Mouse (Mus musculus) stomach, embryonic 14.5 days (tissue): ENCODE measurements around the gene C330021F23Rik. TPM values are rescaled to one million over a fixed set of nuclear protein-coding genes. Genes with fewer than 3 reads are reported as not detected.
A peak's percentile ranks its signal among the peaks of the same experiment; 100 is the strongest.
"Not testable (repeated sequence)": the region's sequence is repeated elsewhere in the genome, so short reads cannot be mapped to it uniquely, and the experiment has no call there.

Source experiments
- ATAC-seq: fragments of 200-750 bp; cut with Nextera tagmentation; 2 replicates; pipeline ENCODE4 v1.8.0; 2017; ENCODE audit warnings: low read depth, moderate TSS enrichment; ENCODE audit not compliant: insufficient number of reproducible peaks, insufficient read depth, low FRiP score
- H3K27ac ChIP-seq: fragments of 300-500 bp; sonication (generic); 2 replicates; pipeline ENCODE4 v1.5.1; 2014; ENCODE audit warnings: mild to moderate bottlenecking, low read length, moderate library complexity, mixed read lengths
- H3K27me3 ChIP-seq: fragments of 300-500 bp; sonication (generic); 2 replicates; pipeline ENCODE4 v1.6.1; 2014; ENCODE audit warnings: low read length, control low read depth, mixed read lengths; ENCODE audit not compliant: control insufficient read depth, insufficient read depth
- H3K36me3 ChIP-seq: fragments of 300-500 bp; sonication (generic); 2 replicates; pipeline ENCODE4 v1.6.1; 2014; ENCODE audit warnings: mild to moderate bottlenecking, control low read depth, low read length, moderate library complexity, mixed read lengths; ENCODE audit not compliant: control insufficient read depth, insufficient read depth
- H3K4me1 ChIP-seq: fragments of 300-500 bp; sonication (generic); 2 replicates; pipeline ENCODE4 v1.6.1; 2014; ENCODE audit warnings: low read length, control low read depth, mixed read lengths; ENCODE audit not compliant: control insufficient read depth, insufficient read depth
- H3K4me2 ChIP-seq: fragments of 300-500 bp; sonication (generic); replicated peaks from 2 replicates; pipeline ENCODE4 v1.6.1; 2014; ENCODE audit warnings: low read depth, low read length, control low read depth
- H3K4me3 ChIP-seq: fragments of 300-500 bp; sonication (generic); 2 replicates; pipeline ENCODE4 v1.5.1; 2014; ENCODE audit warnings: low read depth, low read length, control low read depth
- H3K9ac ChIP-seq: fragments of 300-500 bp; sonication (generic); replicated peaks from 2 replicates; pipeline ENCODE4 v1.6.1; 2014; ENCODE audit warnings: low read depth, mild to moderate bottlenecking, control low read depth, low read length, moderate library complexity, mixed read lengths
- H3K9me3 ChIP-seq: fragments of 300-500 bp; sonication (generic); 2 replicates; pipeline ENCODE4 v1.6.1; 2016; ENCODE audit warnings: low read depth, low read length, control low read depth; ENCODE audit not compliant: control insufficient read depth
- WGBS: fragments of 180-500 bp; shearing (Covaris S2); extraction: QIAGEN DNeasy Blood & Tissue Kit; methylation state at CpG from one replicate; pipeline ENCODE4 v1.1.7; 2014; 5-methylcytosine and 5-hydroxymethylcytosine counted together
- polyA plus RNA-seq: library from polyadenylated mRNA; unstranded; fragments of >200 nt; fragmentation: Nextera tagmentation; extraction: Ambion mirVana; gene quantifications from 2 replicates; pipeline ENCODE4 v1.2.1, GENCODE M21; 2014

The C330021F23Rik gene
- polyA plus RNA-seq, 1 experiment from 2014 or later, result 1.2 TPM

DNA sequence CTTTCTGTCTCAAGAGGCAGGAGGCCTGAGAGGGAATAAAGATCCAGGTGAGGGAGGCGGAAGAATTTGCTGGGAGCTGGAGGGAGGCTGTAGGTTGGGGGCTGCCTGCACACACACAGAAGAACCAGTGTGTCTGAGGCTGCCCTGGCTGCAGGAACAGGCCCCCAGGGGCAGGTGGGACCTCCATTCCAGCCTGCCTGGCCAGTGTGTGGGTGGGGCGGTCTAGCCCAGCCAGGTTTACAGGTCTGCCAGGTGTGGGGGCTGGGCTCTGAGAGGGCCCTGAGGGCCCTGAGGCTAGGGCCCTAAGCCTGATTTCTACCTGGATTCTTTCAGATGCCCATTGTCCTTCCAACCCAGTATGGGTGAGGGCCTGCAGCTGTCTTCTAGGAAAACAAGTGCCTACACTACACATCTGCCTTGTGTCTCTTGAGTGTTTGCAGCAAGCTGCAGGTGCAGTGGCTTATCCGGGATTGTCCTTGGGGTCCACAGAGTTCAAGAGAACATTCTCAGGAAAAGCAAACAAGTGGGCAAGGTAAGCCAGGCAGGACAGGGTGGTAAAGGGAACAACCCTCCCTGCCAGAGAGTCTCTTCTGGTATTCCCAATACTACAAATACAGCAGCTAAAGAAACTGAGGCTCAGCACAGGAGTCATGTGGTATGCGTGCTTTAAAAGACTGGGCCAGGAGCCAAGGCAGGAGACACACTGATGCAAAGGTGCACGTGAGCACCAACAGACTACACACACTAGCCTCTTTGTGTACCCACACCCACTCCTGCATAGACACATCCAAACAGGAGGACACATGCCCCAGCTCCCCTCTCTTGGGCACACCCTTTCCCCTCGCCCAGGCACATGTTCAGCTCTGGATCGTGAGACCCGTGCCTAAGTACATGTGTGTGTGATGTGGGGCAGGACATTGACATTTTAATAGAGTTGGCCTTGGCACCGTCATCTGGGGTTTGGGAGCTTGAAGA, 11.9 kb downstream of the C330021F23Rik start:
- no peaks in the 10 kb centered on the region for H3K4me1 ChIP-seq
- peak; percentile 73 for ATAC-seq
- H3K4me2 ChIP-seq, result no peak overlapping the region
- no peaks in the 10 kb centered on the region for H3K36me3 ChIP-seq
- no peak overlapping the region for H3K9ac ChIP-seq
- 71% methylated on average over 9 of the region's 9 CpGs for WGBS
- no peaks in the 10 kb centered on the region for H3K27me3 ChIP-seq
- peak overlapping the region; percentile 52; the same call in 1 of the 2 replicates for H3K27ac ChIP-seq
- H3K9me3 ChIP-seq, result no peaks in the 10 kb centered on the region
- H3K4me3 ChIP-seq, result no peak overlapping the region

DNA sequence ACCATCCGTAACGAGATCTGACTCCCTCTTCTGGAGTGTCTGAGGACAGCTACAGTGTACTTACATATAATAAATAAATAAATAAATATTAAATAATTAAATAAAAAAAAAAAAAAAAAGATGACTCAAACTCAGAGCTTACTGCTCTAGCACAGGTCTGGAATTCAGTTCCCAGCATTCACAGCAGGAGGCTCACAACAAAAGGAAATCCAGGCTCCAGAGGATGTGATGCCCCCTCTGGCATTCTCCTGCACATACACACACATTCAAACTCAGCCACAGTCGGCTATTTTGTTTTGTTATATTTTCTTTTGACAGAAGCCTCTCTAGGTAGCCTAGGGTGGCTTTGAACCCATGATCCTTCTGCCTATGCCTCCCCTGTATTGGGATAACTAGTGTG, 14.2 kb downstream of the C330021F23Rik start:
- H3K36me3 ChIP-seq, H3K9ac ChIP-seq, H3K4me2 ChIP-seq, H3K27me3 ChIP-seq, H3K4me3 ChIP-seq, H3K9me3 ChIP-seq, H3K4me1 ChIP-seq, H3K27ac ChIP-seq, ATAC-seq: not testable (repeated sequence)
- WGBS, result 84% methylated on average over 1 of the region's 3 CpGs

DNA sequence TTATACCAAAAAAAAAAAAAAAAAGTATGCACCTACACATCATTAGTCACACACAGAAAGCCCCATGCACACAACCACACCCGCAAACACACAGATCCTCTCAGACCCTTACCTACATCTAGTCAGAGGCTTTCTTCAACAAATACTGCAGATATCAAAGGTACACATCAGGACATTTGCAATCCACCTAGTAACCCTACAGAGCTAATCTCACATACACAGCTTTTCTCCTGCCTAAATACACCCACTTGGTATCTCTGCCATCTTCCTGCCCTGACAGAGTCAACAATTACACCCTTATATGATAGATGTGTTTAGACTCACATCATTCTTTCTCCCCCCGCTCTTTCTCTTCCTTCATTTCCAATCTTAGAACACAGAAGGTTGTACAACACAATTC, 18.7 kb downstream of the C330021F23Rik start:
- Histone ChIP-seq H3K27me3 (peaks cover 5% of the 10 kb centered on the region), H3K9ac (no peak overlapping the region), H3K36me3 (no peaks in the 10 kb centered on the region), H3K4me1 (no peaks in the 10 kb centered on the region), H3K4me3 (no peak overlapping the region), H3K4me2 (no peak overlapping the region), H3K9me3 (no peaks in the 10 kb centered on the region), H3K27ac (no peak overlapping the region)
- ATAC-seq, result no peak
- WGBS, result 69% methylated on average over 2 of the region's 2 CpGs

DNA sequence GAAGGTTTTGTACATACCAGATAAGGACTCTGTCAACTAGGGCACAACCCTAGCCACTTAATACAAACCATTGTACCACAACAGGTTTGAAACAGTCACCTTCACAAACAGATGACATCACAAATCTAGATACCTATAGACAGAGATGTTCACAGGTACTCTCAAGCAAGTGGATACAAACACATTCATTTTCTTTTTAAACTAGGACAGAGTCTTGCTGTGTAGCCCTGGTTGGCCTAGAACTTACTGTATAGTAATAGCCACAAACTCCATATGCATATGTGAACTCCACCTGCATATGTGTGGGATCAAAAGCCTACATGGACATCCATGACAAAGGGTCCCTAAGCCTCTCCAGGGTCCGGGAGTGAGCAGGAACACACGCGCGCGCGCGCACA, 19.2 kb downstream of the C330021F23Rik start, which contains the start of gene Camsap3:
Camsap3 (plus strand) TSS at position 301 of the 398 bp plus-strand sequence.
- ATAC-seq, result no peak
- Histone ChIP-seq H3K9me3 (no peaks in the 10 kb centered on the region), H3K4me3 (peak within 1 kb of the TSS; percentile 75), H3K36me3 (no peaks in the 10 kb centered on the region), H3K27ac (peak within 1 kb of the TSS; percentile 80), H3K9ac (peak within 1 kb of the TSS; percentile 65), H3K27me3 (peaks cover 5% of the 10 kb centered on the region), H3K4me2 (peak within 1 kb of the TSS; percentile 84), H3K4me1 (no peaks in the 10 kb centered on the region)
- 2% methylated on average over 6 of the region's 7 CpGs for WGBS

GRCm38 (mm10) chr8:3587391-3588257, 19.8 kb downstream of the C330021F23Rik start:
- H3K4me2 ChIP-seq, result peak overlapping the region; percentile 84
- no peaks in the 10 kb centered on the region for H3K9me3 ChIP-seq
- H3K36me3 ChIP-seq, result no peaks in the 10 kb centered on the region
- under 1% methylated on average over 75 of the region's 77 CpGs for WGBS
- H3K4me3 ChIP-seq, result peak overlapping the region; percentile 75
- peaks cover 5% of the 10 kb centered on the region for H3K27me3 ChIP-seq
- H3K4me1 ChIP-seq, result no peaks in the 10 kb centered on the region
- peak overlapping the region; percentile 80 for H3K27ac ChIP-seq
- peak overlapping the region; percentile 65 for H3K9ac ChIP-seq
- peak; percentile 82 for ATAC-seq

DNA sequence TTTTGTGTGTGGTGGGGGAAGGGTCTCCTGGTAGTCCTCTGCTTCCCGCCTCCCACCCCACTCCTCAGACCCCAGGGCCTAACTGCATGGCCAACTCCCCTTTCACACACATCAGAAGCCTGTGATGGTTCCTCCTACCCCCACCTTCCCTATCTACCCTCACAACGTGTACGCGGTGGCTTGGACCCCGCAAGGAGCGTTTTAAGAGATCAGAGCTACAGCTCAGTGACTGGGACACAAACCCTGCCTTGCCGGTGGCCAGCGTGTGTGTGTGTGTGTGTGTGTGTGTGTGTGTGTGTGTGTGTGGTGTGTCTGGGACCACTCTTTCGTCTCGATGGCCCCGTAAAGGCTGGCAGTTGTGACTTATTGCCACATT, 20.5 kb downstream of the C330021F23Rik start:
- ATAC-seq, result peak; percentile 51
- H3K9ac ChIP-seq, result peak overlapping the region; percentile 65
- 5% methylated on average over 11 of the region's 11 CpGs for WGBS

GRCm38 (mm10) chr8:3593470-3593869, 25.7 kb downstream of the C330021F23Rik start:
- H3K27ac ChIP-seq, result no peak overlapping the region
- H3K9ac ChIP-seq, result no peak overlapping the region
- no peaks in the 10 kb centered on the region for H3K27me3 ChIP-seq
- H3K9me3 ChIP-seq, result no peaks in the 10 kb centered on the region
- no peak overlapping the region for H3K4me3 ChIP-seq
- ATAC-seq, result no peak
- 52% methylated on average over 3 of the region's 3 CpGs for WGBS
- no peaks in the 10 kb centered on the region for H3K4me1 ChIP-seq
- H3K36me3 ChIP-seq, result peaks cover under 1% of the 10 kb centered on the region; the same call in 1 of the 2 replicates
- H3K4me2 ChIP-seq, result no peak overlapping the region

More for the DNA sequence above, 20.5 kb downstream of the C330021F23Rik start:
- Histone ChIP-seq H3K4me3 (peak overlapping the region; percentile 75), H3K27ac (peak overlapping the region; percentile 80; the same call in 1 of the 2 replicates), H3K4me1 (no peaks in the 10 kb centered on the region), H3K36me3 (no peaks in the 10 kb centered on the region), H3K4me2 (peak overlapping the region; percentile 84), H3K9me3 (no peaks in the 10 kb centered on the region), H3K27me3 (peaks cover 5% of the 10 kb centered on the region)

DNA sequence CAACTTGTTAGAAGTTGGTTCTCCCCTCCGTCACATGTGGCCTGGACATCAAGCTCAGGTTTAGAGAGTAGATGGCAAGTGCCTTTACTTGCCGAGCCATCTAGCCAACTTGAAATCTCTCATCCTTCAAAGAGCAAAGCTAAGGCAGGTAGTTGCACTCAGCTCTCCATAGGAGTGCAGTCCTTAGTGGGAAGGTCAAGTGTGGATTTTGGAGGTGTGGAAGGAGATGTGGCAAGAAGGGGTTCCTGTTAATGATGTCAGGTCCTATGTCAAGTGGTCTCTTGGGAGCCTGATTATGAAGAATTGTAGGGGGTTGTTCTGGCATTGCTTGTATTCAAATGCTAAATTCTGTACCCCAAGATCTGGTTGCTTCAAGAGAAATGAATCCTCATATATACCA, 26.7 kb downstream of the C330021F23Rik start:
- no peaks in the 10 kb centered on the region for H3K9me3 ChIP-seq
- no peak overlapping the region for H3K9ac ChIP-seq
- no peaks in the 10 kb centered on the region for H3K4me1 ChIP-seq
- WGBS, result 85% methylated on average over 2 of the region's 2 CpGs
- H3K36me3 ChIP-seq, result peaks cover 3% of the 10 kb centered on the region; the same call in 1 of the 2 replicates
- H3K27me3 ChIP-seq, result no peaks in the 10 kb centered on the region
- no peak overlapping the region for H3K4me3 ChIP-seq
- H3K4me2 ChIP-seq, result no peak overlapping the region
- ATAC-seq, result no peak
- H3K27ac ChIP-seq, result no peak overlapping the region
